Mouse (Mus musculus): ENCODE data around the gene Coq10b.
"Not testable (repeated sequence)": the region's sequence is repeated elsewhere in the genome, so short reads cannot be mapped to it uniquely, and the experiment has no call there.

Gene Coq10b

DNA sequence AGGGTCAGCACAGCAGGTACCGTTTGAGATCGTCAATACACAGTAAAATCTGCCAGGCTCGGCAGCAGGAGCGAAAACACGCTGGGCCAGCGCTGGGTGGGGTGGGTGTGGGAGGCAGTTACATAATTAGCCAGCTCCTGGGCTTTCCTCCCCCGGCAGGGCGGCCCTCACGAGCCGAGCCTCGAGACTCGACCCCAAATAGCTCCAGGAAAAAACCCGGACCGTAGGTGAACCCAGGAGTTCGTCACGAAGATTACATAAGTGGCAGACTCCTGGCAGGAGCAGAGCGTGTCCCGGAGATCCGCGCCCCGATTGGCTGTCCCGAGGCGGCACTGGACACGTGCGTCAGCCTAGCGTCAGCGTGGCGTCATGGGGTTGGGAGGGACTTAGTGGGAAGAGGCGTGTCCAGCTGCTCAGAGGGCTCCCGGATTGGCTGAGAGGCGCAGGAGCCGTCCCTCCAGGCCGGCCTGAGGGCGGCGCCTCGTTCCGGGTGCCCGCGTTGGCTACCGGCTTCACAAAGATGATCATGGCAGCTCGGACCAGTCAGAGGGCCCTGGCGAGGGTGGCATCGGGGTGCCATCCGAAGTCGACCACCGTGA lies at the start of gene Coq10b:
TSS of gene Coq10b (plus strand) at position 416 of the 599 bp plus-strand sequence.
- peak; percentile 97 for DNase-seq (ENCODE audit: low spot score)

DNA sequence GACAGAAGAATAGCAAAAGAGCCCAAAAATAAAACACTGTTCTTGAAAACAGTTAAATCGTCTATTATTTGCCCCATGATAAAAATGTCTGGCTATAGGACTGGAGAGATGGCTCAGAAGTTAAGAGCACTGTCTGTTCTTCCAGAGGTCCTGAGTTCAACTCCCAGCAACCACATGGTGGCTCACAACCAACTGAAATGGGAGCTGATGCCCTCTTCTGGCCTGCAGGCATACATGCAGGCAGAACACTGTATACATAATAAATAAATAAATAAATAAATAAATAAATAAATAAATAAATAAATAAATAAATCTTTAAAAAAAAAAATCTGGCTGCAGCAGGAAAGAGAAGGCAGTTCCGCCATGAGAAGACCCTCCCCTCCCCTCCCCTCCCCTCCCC lies 44.3 kb upstream of the Coq10b start:
- not testable (repeated sequence) for DNase-seq (ENCODE audit: low spot score)

DNA sequence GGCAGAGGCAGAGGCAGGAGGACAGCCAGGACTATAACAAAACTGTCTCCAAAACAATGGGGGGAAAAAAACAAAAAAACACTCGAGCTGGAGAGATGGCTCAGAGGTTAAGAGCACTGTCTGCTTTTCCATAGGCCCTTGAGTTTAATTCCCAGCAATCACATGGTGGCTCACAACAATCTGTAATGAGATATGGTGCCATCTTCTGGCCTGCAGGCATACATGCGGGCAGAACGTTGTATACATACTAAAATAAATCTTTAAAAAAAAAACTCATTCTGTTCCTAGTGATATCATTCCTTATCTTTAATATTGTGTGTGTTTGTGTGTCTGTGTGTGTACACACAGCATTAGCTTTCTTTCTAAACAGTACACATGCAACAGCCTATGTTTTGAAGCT lies 40.1 kb upstream of the Coq10b start:
- DNase-seq (ENCODE audit: low spot score): no peak

DNA sequence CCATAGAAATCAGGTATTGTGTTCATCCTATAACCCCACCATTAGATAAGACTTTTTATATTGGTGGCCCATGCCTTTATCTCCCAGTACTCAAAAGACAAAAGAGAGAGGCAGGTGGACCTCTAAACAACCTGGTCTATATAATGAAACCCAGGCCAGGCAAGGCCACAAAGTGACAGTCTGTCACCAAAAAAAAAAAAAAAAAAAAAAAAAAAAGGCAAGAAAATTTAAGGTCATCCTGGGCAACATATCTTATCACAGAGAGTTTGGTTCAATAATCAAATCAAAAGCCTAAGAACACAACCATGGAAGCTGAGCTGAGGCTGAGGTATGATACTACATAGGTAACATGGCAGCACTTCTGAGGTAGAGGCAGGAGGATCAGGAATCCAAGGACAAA lies 30.7 kb upstream of the Coq10b start:
- no peak for DNase-seq (ENCODE audit: low spot score)

DNA sequence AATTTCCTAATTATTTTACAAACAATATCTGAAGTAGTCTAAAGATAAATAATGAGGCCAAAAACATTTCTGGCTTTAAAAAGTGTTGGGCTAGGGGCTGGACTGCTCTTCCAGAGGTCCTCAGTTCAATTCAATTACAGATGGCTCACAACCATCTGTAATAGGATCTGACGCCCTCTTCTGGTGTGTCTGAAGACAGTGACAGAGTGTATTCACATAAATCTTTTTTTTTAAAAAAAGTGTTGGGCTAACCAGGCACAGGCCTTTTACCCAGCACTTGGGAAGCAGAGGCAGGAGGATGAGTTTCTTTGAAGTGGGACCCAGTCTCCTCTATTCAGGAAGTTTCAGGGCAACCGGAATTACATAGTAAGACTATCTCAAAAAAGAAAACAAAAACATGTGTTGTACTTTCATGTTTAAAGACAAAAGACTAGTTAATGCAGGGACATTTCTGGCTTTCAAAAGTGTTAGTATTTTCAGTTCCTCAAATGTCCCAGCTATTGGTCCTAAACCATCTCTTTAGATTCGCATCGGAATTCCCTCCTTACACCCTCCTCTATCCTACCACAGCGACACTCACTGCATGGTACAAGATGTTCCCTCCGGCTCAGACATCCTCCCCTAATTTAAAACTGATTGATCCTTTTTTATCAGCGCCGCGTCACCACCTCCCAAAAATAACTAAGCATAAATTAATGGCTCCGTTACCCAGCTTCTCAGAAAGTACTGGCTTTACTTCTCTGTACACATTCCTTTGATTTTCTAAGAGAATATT lies 26.7 kb upstream of the Coq10b start:
- peak; percentile 18 for DNase-seq (ENCODE audit: low spot score)

DNA sequence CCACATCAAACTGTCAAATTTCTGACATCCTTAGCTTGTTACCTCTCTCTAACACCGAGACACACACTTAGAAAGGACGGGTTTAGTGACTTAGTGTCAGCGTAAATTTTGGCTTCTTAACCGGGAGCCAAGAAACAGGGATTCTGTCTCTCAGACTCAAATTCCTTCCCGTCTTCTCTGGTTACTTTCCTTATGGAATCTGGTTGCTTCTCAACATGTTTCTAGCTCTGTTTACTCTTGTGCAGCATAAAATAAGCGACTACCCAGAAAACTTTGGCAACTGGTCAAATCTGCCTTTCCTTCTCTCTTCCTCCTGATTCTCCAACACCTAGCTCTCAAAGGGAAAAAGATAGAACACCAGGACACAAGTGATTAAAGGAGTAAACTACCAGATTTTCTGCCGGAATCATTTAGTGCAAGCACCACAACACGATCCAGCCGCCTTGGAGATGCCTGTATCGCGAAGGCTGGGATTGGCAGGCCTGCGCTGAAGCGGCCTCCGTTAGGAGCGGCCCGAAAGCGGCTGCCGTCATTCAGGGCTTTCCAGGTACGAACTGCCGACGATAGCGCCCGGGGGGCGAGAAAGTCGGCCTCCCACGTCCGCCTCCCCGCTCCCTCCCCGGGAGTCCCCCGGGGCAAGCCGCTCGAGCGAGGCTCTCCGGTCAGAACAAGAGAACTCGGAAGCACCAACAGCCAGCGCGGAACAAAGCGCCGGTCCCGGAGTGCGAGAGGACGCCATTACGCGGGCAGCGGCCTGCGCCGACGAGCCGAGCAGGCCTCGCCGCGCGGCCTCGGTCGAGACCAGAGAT lies 25.9 kb upstream of the Coq10b start:
- DNase-seq (ENCODE audit: low spot score): no peak

DNA sequence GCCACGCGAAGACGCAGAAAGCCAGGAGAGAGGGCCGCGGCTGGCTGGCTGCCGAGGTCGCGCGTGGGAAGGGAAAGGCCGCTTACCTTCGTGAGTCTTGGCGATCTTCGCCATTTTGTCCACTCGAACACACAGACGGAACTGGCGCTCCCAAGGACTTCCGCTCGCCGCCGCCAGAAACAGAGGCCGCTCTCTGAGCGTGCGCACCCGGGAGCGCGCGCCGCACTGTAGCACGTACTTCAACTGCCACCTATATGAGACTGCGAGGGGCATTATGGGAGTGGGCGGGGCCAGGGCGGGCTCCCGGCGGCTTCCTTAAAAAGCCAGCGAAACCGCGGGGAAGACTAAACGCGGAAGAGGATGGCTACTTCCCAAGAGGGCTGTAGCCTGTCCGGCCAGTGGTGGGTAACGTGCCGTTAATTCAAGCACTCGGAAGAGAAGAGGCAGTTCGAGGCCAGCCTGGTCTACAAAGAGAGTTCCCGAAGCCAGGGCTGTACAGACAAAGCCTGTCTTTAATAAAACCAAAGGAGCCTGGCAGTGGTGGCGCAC lies 25.2 kb upstream of the Coq10b start, which contains the start of gene Sf3b1:
TSS of gene Sf3b1 (minus strand) at position 229 of the 549 bp plus-strand sequence.
- peak; percentile 93 for DNase-seq (ENCODE audit: low spot score)

DNA sequence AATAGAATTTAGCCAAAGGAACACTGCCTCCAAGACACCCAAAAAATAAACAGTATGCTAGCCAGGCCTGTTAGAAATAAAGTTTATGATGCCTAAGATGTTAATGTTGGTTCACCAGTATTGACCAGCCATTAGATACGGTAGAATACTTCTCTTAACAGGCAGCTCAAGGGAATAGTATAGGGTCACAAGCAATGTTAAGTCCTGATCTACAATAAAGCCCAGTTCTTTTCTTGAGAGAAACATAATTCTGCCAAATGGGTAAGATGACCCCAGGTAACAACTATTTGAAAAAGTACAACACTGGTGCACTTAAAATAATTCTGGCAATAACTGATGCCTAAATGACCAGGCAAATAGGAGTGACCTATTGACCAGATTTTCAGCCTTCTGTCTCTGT lies 24.6 kb upstream of the Coq10b start:
- no peak for DNase-seq (ENCODE audit: low spot score)

DNA sequence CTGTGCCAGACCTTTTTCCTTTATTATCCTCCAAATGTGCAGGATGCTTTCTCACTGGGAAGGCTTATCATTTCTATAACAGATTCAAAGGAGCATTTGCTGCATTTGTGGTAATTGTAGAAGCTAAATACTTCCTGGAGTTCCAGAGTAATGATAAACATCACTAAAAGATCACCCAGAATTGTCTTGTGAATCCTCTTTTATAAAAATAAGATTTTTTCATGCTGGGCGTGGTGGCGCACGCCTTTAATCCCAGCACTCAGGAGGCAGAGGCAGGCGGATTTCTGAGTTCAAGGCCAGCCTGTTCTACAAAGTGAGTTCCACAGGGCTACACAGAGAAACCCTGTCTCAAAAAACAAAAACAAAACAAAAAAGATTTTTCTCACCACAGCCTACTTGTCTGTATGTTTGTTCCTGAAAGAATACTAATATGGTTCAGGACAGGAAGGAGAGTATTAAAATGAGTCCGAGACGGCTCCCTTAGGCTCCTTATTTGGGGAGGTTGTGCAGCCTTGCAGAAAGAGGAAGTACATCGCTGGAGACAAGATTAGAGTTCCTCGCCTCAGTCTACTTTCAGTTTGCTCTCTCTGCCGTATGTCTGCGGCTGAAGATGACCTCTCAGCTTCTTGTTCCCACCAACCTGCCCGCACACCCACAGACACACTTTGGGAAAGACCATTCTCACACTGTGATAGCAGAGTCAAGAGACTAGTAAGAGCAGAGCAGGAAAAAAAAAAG lies 23.9 kb upstream of the Coq10b start:
- peak; percentile 29 for DNase-seq (ENCODE audit: low spot score)

DNA sequence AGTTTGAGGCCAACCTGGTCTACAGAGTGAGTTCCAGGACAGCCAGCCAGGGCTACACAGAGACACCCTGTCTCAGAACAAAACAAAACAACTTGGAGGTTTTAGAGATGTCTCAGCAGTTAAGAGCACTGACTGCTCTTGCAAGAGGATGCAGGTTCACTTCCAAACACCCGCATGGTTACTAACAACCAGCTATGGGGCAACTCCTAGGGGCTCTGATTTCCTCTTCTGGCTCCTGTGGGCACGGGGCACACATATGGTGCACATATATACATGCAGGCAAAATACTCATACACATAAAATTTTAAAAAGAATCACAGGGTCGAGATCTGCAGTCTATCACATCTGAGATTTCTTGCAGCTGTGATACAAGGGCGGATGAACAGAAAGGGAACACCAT lies 23.1 kb upstream of the Coq10b start:
- DNase-seq (ENCODE audit: low spot score): no peak

DNA sequence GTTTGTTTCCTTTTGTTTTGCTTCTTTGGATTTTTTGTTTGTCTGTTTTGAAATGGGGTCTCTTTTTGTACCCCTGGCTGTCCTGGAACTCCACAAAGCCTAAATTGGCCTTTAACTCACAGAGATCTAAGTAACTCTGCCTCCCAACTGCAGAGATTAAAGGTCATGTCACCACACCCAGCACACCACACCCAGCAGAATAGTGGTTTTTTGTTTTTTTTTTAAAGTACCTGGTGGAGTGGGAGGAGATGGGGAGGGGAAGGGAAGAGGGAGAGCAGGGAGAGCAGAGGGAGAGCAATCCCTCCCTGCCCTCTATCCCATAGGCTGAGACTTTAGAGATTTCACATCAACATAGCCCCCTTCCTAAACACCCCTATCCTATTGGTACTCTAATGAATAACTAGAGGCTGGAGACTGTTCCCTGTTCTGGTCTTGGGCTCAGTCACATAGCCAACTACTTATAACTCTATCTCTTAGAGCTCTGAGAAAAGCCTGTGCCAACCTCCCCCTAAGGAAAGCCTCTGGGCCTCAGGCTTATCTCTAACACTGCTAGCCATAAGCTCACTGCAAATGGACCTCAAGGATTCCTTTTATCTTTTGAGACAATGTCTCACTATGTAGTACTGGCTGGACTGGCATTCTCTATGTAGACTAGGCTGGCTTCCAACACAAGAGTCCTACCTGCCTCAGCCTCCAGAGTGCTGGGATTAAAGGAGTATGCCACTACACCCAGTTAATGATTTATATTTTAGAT lies 21.4 kb upstream of the Coq10b start:
- no peak for DNase-seq (ENCODE audit: low spot score)

DNA sequence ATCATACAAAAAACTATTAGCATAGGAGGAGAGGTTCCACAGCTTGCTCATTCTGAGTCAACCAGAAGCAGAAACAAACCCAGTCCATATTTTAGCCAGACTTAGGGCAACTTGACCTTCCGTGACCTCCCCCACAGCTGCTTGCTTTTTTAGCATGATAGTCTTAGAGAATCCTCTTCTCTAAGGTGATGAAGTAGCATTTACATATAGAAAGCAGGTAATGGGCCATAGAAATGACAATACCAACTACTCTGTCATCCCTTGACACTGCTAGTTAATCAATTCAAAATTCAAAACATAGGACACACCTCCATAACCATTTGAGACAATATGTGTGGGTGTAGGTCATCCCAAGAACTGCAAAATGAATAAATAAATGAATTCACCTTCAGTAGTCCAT lies 12.6 kb upstream of the Coq10b start:
- no peak for DNase-seq (ENCODE audit: low spot score)

DNA sequence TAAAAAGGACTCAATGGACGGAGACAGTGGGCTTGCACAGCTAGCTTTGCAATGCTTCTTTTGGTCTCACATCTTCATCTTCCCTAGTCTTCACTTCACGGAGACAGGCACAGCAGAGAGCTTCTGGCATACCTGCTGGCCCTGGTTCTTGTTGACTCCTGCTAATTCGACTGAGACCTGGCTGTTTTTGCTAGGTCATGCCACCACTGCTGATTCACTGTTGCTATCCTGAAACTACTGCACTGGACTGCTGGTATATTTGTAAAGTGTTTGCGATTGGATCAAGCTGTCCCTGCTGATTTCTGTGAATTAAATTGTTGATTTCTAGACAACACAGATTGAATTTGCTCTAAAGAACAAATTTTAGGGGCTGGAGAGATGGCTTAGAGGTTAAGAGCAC lies 10.9 kb upstream of the Coq10b start:
- DNase-seq (ENCODE audit: low spot score): no peak

DNA sequence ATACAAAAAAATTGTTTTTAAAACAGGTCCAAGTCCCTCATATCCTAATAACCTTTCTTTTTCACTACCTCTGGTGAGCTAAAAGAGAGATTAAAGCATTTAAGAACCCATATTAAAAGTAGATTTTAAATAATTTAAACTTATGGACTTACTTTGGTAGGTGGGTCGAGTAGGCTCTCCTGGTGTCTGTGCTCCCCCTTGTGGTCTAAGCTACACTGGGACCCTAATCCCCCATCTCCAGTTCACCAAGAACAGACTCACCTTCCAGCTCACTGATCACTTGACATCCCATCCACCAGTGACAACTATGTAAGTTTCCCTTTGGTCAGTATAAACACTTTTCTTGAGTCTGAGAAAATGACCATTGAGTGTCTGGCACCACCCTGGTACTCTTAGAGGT lies 10.3 kb upstream of the Coq10b start:
- DNase-seq (ENCODE audit: low spot score): no peak

DNA sequence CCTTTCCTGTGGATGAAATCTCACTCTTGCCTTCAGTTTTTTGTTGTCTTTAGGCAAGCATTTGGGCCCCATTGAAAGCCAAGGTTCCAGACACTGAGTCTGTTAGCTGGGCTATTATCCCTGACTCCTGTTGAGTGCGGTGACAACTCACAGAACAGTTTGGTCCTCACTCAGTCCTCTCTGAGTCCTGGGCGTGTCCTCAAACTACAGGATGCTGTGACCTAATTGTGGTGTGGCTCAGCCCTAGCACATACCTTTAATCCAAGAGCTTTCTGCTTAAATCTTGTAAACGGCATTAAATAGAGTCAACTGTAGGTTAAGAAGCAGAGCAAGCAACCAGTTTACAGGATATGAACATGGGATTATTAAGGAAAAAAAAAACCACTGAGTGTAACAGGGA lies 9.4 kb upstream of the Coq10b start:
- no peak for DNase-seq (ENCODE audit: low spot score)

DNA sequence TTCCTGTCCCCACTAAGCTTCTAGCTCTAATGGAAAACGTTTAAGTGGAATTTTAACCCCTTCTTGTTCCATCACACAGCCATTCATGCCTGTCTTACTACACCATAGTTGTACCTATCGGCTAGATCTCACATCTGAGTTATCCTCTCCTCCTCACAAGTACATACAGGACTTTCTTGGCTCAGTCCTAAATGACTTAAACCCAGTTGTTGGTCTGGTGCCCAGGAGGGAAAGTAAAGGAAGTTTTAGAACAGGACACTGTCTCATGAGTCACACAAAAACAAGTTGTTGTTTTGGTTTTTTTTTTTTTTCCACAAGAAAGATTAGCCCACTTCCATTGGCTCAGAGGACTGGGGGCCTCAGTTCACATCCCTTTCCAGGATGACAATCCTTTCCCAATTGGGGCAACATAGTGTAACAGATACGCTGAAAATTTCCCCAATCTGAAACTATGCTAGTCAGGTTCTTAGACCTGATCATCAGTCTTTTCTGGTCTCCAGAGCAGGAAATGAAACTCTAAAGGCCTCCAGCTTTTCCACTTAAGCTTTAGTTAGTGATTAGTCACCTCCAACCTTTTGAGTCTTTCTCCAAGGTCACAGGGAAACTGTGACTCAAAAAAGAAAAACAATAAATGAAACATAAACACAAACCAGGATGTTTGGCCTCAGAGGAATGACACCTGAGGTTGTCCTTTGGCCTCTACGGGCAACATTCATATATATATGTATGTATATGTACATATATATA lies 3.6 kb upstream of the Coq10b start:
- DNase-seq (ENCODE audit: low spot score): no peak

DNA sequence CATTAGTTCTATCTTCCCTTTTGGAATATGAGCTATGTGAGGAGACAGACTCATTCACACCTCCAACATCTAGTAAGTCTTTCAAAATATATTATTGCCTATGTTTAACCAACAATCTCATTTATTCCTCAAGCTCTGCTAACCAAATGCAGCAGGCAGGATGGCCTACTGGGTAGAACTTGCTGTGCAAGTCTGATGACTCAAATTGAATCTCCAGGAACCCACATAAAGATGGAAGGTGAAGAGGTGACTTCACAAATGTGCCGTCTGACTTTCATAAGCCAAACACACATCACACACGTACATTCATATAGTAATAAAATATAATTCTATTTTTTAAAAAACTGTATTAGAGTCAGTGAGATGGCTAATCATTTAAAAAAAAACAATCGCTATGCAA lies 899 bp upstream of the Coq10b start:
- no peak for DNase-seq (ENCODE audit: low spot score)

DNA sequence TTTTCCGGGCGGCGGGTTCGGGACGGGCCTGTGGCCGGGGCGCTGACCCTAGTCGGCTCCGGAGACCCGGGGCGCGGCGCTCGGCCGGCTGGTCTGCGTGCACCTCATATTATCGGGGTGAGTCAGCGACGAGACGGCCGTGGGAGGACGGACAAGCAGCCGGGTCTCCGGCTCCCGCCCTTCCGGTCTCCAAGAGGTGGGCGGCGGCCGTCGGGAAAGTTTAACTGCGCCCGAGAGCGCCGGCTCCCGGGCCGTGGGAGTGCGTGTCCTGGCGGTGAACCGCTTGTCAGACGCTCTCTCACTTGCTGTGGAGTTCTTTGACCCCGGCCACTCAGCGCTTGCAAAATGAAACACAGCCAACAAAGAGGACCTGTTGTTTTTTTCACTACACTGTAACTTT lies 435 bp downstream of the Coq10b start:
- DNase-seq (ENCODE audit: low spot score): no peak

DNA sequence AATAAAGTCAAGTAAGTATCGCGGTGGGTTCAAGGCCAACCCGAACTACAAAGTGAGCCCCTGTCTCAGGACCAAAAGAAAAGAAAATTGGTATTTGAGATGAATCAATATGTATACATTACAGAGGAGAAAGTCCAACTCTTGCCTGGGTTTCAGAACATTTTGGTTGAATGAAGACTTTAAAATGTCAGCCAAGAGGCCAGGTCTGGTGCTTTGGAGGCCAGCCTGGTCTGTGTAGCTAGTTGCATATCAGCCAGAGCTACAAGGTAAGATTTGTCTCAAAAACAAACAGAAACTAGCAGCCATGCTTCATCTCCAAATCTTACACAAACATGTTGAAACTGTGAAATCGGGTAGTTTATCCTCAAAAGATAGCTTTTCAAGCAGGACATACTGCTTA lies 1.0 kb downstream of the Coq10b start:
- no peak for DNase-seq (ENCODE audit: low spot score)

DNA sequence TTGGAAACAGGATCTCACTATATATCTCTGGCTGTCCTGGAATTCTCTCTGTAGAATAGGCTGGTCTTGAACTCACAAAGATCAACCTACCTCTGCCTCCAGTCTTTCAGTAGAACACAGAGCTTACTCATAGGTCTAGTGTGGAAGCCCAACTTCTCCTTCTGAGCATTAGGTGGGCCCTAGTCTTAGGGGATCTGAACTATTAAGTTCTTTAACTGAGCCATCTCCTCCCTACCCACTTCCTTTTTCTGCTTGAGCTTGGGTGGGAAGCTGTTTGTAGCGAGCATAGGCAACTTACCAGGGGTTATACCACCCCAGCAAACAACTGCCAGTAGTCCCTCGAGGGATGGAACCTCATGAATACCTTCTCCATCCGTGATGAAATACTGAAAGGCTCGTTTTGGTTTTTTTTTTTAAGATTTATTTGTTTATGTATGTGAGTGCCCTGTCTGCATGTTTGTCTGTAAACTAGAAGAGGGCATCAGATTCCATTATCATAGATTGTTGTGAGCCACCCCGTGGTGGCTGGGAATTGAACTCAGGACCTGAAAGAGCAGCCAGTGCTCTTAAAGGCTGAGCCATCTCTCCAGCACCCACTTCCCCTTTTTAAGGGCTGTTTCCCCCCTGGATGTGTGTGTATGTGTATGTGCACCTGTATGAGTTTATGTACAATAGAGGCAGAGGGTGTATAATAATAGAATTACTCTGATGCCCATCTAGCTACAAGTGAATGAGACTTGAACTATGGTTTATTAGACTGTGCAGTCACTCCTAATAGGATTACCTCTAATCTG lies 2.9 kb downstream of the Coq10b start:
- DNase-seq (ENCODE audit: low spot score): no peak
